Mouse (Mus musculus) lung, adult 2 months (tissue): ENCODE results near the gene Dync2li1.

ENCODE experiments used
- CTCF ChIP-seq: fragments of 200-500 bp; IDR thresholded peaks from 2 replicates; pipeline ENCODE4 v1.5.1; 2011; ENCODE audit warnings: mild to moderate bottlenecking, low read length, control low read depth; ENCODE audit not compliant: insufficient read depth
- POLR2A ChIP-seq: fragments of 200-500 bp; IDR thresholded peaks from 2 replicates; pipeline ENCODE4 v1.6.1; 2011; ENCODE audit warnings: low read depth, mild to moderate bottlenecking, control low read depth, low read length, borderline replicate concordance; ENCODE audit errors: extremely low read depth

DNA sequence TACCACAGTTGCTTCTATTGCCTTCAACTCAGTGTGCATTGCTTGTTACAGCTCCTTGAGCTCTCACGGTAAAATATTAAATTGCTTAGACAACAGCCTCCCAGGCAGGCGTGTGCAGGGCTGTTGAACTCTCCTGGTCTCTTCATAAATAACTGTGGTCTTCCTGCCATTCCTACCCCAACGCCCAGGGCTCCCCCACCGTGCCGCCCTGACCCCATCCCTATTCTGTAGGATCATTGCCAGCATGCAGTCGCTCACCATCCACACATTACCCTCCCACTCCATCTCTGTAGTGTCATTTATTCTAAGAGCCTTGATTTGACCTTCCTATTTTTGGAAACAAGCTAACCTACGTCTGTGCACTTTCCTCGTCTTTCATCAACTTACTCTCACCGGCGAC lies 38.8 kb downstream of the Dync2li1 start:
- TF ChIP-seq CTCF (no peak), POLR2A (no peak)
